Mouse (Mus musculus) CD4-positive naive resting alpha-beta T cell, adult 76 days (primary cell): ENCODE results near the gene Rab23. TPM values are rescaled to one million over a fixed set of nuclear protein-coding genes. Genes with fewer than 3 reads are reported as not detected.

Experiments
- total RNA-seq: library from RNA; stranded (reverse); gene quantifications from one replicate; pipeline ENCODE4 v1.2.4, GENCODE M21; 2023

The Rab23 gene
- total RNA-seq: 6.4 TPM

GRCm38 (mm10) chr1:33719733-33720225, at the start of gene Rab23:
Gene Rab23, plus strand, starts transcription at chr1:33719887.

GRCm38 (mm10) chr1:33757491-33758041, 37.9 kb downstream of the Rab23 start, which contains the start of gene Bag2:
Gene Bag2, minus strand, starts transcription at chr1:33757795.

Other genes with a start within 250 kb of the Rab23 start
- gene Prim2, start 50.1 kb upstream of the Rab23 start, total RNA-seq: 17.7 TPM
- gene Bag2, start 37.9 kb downstream of the Rab23 start, total RNA-seq: 3.1 TPM
- gene Zfp451, start 94.7 kb downstream of the Rab23 start, total RNA-seq: 39.6 TPM
- gene Bend6, start 187.9 kb downstream of the Rab23 start, total RNA-seq: 1.5 TPM
- gene Dst, start 188.3 kb downstream of the Rab23 start, total RNA-seq: 15.0 TPM